Mouse (Mus musculus) macrophage (primary cell): Measurements from ENCODE around the gene Edc3. TPM values are rescaled to one million over a fixed set of nuclear protein-coding genes. Genes with fewer than 3 reads are reported as not detected.
A peak's percentile ranks its signal among the peaks of the same experiment; 100 is the strongest.

Experiments used
- H3K27ac ChIP-seq: fragments of 350-480 bp; formaldehyde crosslinking; 2 replicates; pipeline ENCODE4 v1.9.0; 2021
- H3K36me3 ChIP-seq: fragments of 350-480 bp; formaldehyde crosslinking; 2 replicates; pipeline ENCODE4 v1.9.0; 2021; ENCODE audit errors: inconsistent target
- H3K4me3 ChIP-seq: fragments of 350-480 bp; formaldehyde crosslinking; 2 replicates; pipeline ENCODE4 v1.9.0; 2021; ENCODE audit errors: inconsistent target
- H3K79me2 ChIP-seq: fragments of 350-480 bp; formaldehyde crosslinking; 2 replicates; pipeline ENCODE4 v1.9.0; 2021; ENCODE audit errors: inconsistent target
- WGBS: methylation state at CpG from one replicate; pipeline ENCODE4 v1.1.7; 2026; ENCODE audit warnings: inconsistent platforms; ENCODE audit not compliant: missing documents; 5-methylcytosine and 5-hydroxymethylcytosine counted together
- polyA plus RNA-seq: library from polyadenylated mRNA; stranded (reverse); fragments of 250-400 nt; gene quantifications from 3 replicates; pipeline ENCODE4 v1.2.4, GENCODE M21; 2018; ENCODE audit warnings: inconsistent platforms

Gene Edc3
- polyA plus RNA-seq, 1 experiment from 2014 or later: 5.3 TPM

GRCm38 (mm10) chr9:57761563-57762551 lies 53.5 kb downstream of the Edc3 start:
- H3K4me3 ChIP-seq: no peak overlapping the region; the same call in 1 of the 2 replicates
- 98% methylated on average over 13 of the region's 13 CpGs for WGBS
- peaks cover 48% of the 10 kb centered on the region for H3K36me3 ChIP-seq
- no peak overlapping the region for H3K27ac ChIP-seq
- H3K79me2 ChIP-seq: peaks cover 74% of the 10 kb centered on the region

GRCm38 (mm10) chr9:57762563-57762991 lies 54.2 kb downstream of the Edc3 start:
- no peak overlapping the region for H3K27ac ChIP-seq
- H3K4me3 ChIP-seq: no peak overlapping the region; the same call in 1 of the 2 replicates
- peaks cover 72% of the 10 kb centered on the region for H3K79me2 ChIP-seq
- WGBS: 15% methylated on average over 6 of the region's 6 CpGs
- H3K36me3 ChIP-seq: peaks cover 41% of the 10 kb centered on the region

GRCm38 (mm10) chr9:57764147-57764973 lies 56.0 kb downstream of the Edc3 start:
- peaks cover 54% of the 10 kb centered on the region for H3K79me2 ChIP-seq
- peak overlapping the region; percentile 51 for H3K27ac ChIP-seq
- 1% methylated on average over 57 of the region's 57 CpGs for WGBS
- peaks cover 25% of the 10 kb centered on the region for H3K36me3 ChIP-seq
- H3K4me3 ChIP-seq: peak overlapping the region; percentile 86

GRCm38 (mm10) chr9:57764974-57765363 lies 56.6 kb downstream of the Edc3 start:
- H3K79me2 ChIP-seq: peaks cover 48% of the 10 kb centered on the region
- peak overlapping the region; percentile 86 for H3K4me3 ChIP-seq
- WGBS: 2% methylated on average over 40 of the region's 45 CpGs
- peaks cover 19% of the 10 kb centered on the region for H3K36me3 ChIP-seq
- peak overlapping the region; percentile 62 for H3K27ac ChIP-seq

- Histone ChIP-seq H3K4me3 (peak within 1 kb of the TSS; percentile 86), H3K27ac (peak within 1 kb of the TSS; percentile 62)
- WGBS: under 1% methylated on average over 63 of the region's 93 CpGs
Observed at GRCm38 (mm10) chr9:57765364-57766351, 57.3 kb downstream of the Edc3 start, which contains the start of gene Clk3. Clk3 (minus strand) TSS chr9:57765860.

GRCm38 (mm10) chr9:57766431-57766830 lies 58.1 kb downstream of the Edc3 start:
- H3K36me3 ChIP-seq: peaks cover 4% of the 10 kb centered on the region; the same call in 1 of the 2 replicates
- WGBS: 85% methylated on average over 6 of the region's 6 CpGs
- H3K79me2 ChIP-seq: peaks cover 34% of the 10 kb centered on the region
- no peak overlapping the region for H3K27ac ChIP-seq
- H3K4me3 ChIP-seq: no peak overlapping the region; the same call in 1 of the 2 replicates

More at GRCm38 (mm10) chr9:57765364-57766351, 57.3 kb downstream of the Edc3 start, which contains the start of gene Clk3:
- Histone ChIP-seq H3K79me2 (peaks cover 41% of the 10 kb centered on the region), H3K36me3 (peaks cover 12% of the 10 kb centered on the region)

GRCm38 (mm10) chr9:57767231-57767630 lies 58.9 kb downstream of the Edc3 start:
- peaks cover 26% of the 10 kb centered on the region for H3K79me2 ChIP-seq
- WGBS: 97% methylated on average over 4 of the region's 4 CpGs
- no peaks in the 10 kb centered on the region for H3K36me3 ChIP-seq
- no peak overlapping the region for H3K4me3 ChIP-seq
- no peak overlapping the region for H3K27ac ChIP-seq

- 93% methylated on average over 2 of the region's 2 CpGs for WGBS
- H3K79me2 ChIP-seq: peaks cover 2% of the 10 kb centered on the region; the same call in 1 of the 2 replicates
- no peaks in the 10 kb centered on the region for H3K36me3 ChIP-seq
- no peak overlapping the region for H3K4me3 ChIP-seq
- no peak overlapping the region for H3K27ac ChIP-seq
Observed at GRCm38 (mm10) chr9:57769539-57770069, 61.3 kb downstream of the Edc3 start.

GRCm38 (mm10) chr9:57770214-57770613 lies 61.9 kb downstream of the Edc3 start:
- Histone ChIP-seq H3K4me3 (no peak overlapping the region), H3K79me2 (no peaks in the 10 kb centered on the region), H3K27ac (no peak overlapping the region), H3K36me3 (no peaks in the 10 kb centered on the region)
- WGBS: 100% methylated on average over 1 of the region's 1 CpGs

- no peaks in the 10 kb centered on the region for H3K36me3 ChIP-seq
- no peak overlapping the region for H3K4me3 ChIP-seq
- no peaks in the 10 kb centered on the region for H3K79me2 ChIP-seq
- WGBS: 92% methylated on average over 2 of the region's 2 CpGs
- no peak overlapping the region for H3K27ac ChIP-seq
Observed at GRCm38 (mm10) chr9:57770836-57771235, 62.5 kb downstream of the Edc3 start.

- WGBS: 89% methylated on average over 3 of the region's 3 CpGs
- Histone ChIP-seq H3K36me3 (no peaks in the 10 kb centered on the region), H3K27ac (no peak overlapping the region), H3K4me3 (no peak overlapping the region), H3K79me2 (no peaks in the 10 kb centered on the region)
Observed at GRCm38 (mm10) chr9:57773754-57774153, 65.4 kb downstream of the Edc3 start.

GRCm38 (mm10) chr9:57774168-57774567 lies 65.8 kb downstream of the Edc3 start:
- 0% methylated on average over 1 of the region's 1 CpGs for WGBS
- no peaks in the 10 kb centered on the region for H3K79me2 ChIP-seq
- no peak overlapping the region for H3K27ac ChIP-seq
- no peak overlapping the region for H3K4me3 ChIP-seq
- no peaks in the 10 kb centered on the region for H3K36me3 ChIP-seq

GRCm38 (mm10) chr9:57775026-57775425 lies 66.7 kb downstream of the Edc3 start:
- no peaks in the 10 kb centered on the region for H3K79me2 ChIP-seq
- 82% methylated on average over 5 of the region's 5 CpGs for WGBS
- no peak overlapping the region for H3K27ac ChIP-seq
- no peak overlapping the region for H3K4me3 ChIP-seq
- no peaks in the 10 kb centered on the region for H3K36me3 ChIP-seq
